Mouse (Mus musculus): ENCODE measurements around the gene Mlkl. TPM values are rescaled to one million over a fixed set of nuclear protein-coding genes. Genes with fewer than 3 reads are reported as not detected.

Mlkl gene
- polyA plus RNA-seq (2017; shearing (Covaris generic)), result not detected

DNA sequence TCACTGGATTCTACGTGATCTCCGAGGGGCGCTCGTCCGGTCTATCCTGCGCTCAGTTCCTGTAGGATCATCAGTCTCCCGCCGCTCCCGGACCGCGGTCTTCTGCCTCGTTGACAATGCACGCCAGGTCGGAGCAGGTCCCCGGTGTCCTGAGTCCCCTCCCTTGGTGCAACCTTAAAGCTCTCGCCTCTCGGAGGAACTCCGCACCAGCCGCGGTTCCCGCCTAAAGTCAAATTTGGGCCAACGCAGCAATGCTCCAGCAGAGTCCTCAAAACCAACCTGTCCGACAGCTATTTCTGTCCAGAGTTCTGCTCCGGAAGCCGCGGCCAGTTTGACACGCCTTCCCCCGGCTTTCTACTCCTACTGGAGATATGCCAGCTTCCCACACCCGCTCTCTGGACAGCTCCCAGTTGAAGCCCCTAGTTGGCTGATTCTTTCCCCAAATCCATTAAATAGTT lies at the start of gene Mlkl:
Gene Mlkl, minus strand, starts transcription at position 288 of the 458 bp plus-strand sequence.

DNA sequence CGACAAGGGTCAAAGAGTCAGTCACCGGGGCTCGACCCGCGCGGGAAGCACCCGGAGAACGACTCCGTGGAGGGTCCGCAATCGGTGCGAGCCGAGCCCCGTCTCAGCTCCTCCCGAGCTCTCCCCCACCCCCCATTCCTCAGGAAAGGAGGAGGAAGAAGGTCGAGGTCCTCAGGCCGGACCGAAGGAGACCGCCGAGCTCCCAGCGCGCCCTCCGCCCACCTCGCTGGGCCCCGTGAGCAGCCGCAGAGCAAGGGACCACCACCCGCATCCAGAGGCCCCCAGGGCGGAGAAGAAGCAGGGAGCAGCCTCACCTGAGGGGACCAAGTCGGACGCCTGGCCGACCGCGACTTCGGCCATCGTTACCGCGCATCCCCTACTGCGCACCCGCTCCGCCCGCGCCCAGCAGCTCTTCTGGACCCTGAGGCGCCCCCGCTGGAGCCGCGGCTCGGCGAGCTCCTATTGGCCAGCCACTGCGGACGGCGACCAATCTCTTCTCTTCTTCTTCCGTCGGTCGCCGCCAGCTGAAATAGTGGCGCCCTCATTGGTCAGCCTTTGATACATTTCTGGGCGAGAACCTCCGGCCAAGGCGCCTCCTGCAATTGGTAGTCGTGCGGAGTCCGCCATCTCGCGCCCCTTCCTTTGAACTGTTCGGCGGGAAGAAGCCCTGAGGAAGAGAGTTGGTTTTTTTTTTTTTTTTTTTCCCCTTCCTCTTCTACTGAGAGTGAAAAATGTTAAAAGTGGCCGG lies 38.0 kb downstream of the Mlkl start, which contains the start of gene Rfwd3:
Gene Rfwd3, minus strand, starts transcription at position 402 of the 748 bp plus-strand sequence.

Other genes starting within 250 kb of the Mlkl start
- gene Clec18a, start 245.8 kb downstream of the Mlkl start, polyA plus RNA-seq (2017; shearing (Covaris generic)), result not detected
- 17.2 TPM for gene Pdpr, start 243.5 kb downstream of the Mlkl start, polyA plus RNA-seq (2017; shearing (Covaris generic))
- gene Glg1, start 79.0 kb downstream of the Mlkl start, polyA plus RNA-seq (2017; shearing (Covaris generic)), result 113 TPM
- 33.6 TPM for gene Rfwd3, start 38.0 kb downstream of the Mlkl start, polyA plus RNA-seq (2017; shearing (Covaris generic))
- not detected for gene Fa2h, start 55.6 kb upstream of the Mlkl start, polyA plus RNA-seq (2017; shearing (Covaris generic))
- gene Wdr59, start 183.9 kb upstream of the Mlkl start, polyA plus RNA-seq (2017; shearing (Covaris generic)), result 4.2 TPM
- gene Znrf1, start 197.9 kb upstream of the Mlkl start, polyA plus RNA-seq (2017; shearing (Covaris generic)), result 355 TPM

Data from naive thymus-derived CD4-positive, alpha-beta T cell, adult 5 months (primary cell).